Mouse (Mus musculus): Measurements from ENCODE around the gene Rab3a. TPM values are rescaled to one million over a fixed set of nuclear protein-coding genes. Genes with fewer than 3 reads are reported as not detected.

Rab3a gene
- polyA plus RNA-seq (2012; fragmentation: generic; extraction: Trizol): 34.9 TPM

DNA sequence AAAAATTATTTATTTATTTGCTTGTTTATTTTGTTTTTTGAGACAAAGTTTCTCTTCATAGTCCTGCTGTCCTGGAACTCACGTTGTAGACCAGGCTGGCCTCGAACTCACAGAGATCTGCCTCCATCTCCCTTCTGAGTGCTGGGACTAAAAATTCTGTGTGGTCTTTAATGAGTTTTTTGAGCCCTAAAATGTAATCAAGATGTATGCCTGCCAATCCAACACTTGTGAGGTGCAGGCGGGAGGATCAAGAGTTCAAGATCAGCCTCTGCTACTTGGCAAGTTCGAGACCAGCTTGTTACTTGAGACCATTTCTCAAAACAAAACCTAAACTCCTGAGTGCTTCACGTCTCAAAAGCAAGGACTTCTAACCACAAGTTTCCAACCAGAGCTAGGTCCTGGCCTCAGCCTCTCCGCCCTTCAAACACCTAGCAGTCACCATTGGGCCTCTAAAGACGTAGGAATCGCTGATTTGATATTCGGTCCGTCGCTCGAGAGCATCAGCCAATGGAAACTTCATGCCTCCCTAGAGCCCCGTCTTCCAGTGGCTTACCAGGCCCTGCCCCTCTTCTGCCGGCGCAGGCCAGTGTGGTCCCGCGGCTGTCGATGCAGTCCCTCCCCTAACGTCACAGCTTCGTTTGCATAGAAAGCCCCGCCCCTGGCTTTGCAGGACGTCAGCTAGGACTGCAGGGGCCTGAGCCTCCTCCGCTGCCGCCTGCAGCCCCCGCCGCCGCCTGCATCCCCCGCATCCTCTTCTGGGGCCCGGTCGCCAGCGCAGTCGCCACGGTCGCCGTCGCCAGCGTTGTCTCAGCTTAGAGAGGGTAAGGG lies at the start of gene Rab3a:
TSS of gene Rab3a (plus strand) at position 637 of the 828 bp plus-strand sequence.
- Histone ChIP-seq H3K4me3 (peak within 1 kb of the TSS; percentile 28), H3K4me2 (ENCODE audit: low read depth) (peak within 1 kb of the TSS; percentile 89), H3K79me2 (ENCODE audit: control insufficient read depth, insufficient read depth) (no peaks in the 10 kb centered on the region), H3K36me3 (ENCODE audit: control insufficient read depth, insufficient read depth) (no peaks in the 10 kb centered on the region), H3K27me3 (ENCODE audit: control insufficient read depth, insufficient read depth, insufficient read length) (no peaks in the 10 kb centered on the region), H3ac (ENCODE audit: control insufficient read depth, insufficient read length) (peak within 1 kb of the TSS; percentile 10)
- TF ChIP-seq POLR2A (IDR thresholded peaks at IDR 0.05; ENCODE audit: insufficient read length, low read depth): peak; percentile 60
- TF ChIP-seq POLR2AphosphoS2 (IDR thresholded peaks at IDR 0.05; ENCODE audit: insufficient read length, low read depth): peak; percentile 58
- TF ChIP-seq MYOG (IDR thresholded peaks at IDR 0.05; ENCODE audit: control insufficient read depth in 1 of 3, insufficient read depth in 1 of 3, insufficient read length in 2 of 3, low read depth in 2 of 3): no peak
- no peak for TF ChIP-seq USF1 (IDR thresholded peaks at IDR 0.05; ENCODE audit: low read depth)
- no peak for TF ChIP-seq TCF3 (IDR thresholded peaks at IDR 0.05; ENCODE audit: insufficient read length, low read depth)
- no peak for TF ChIP-seq MYOD1 (IDR thresholded peaks at IDR 0.05; ENCODE audit: control insufficient read depth in 1 of 3, insufficient read length in 2 of 3, low read depth in 2 of 3)
- no peak for TF ChIP-seq SRF (IDR thresholded peaks at IDR 0.05; ENCODE audit: control insufficient read depth, insufficient read length, low read depth)

- Histone ChIP-seq H3K27me3 (ENCODE audit: control insufficient read depth, insufficient read depth, insufficient read length) (no peaks in the 10 kb centered on the region), H3ac (ENCODE audit: control insufficient read depth, insufficient read length) (no peak overlapping the region), H3K79me2 (ENCODE audit: control insufficient read depth, insufficient read depth) (no peaks in the 10 kb centered on the region), H3K36me3 (ENCODE audit: control insufficient read depth, insufficient read depth) (no peaks in the 10 kb centered on the region), H3K4me3 (no peak overlapping the region), H3K4me2 (ENCODE audit: low read depth) (no peak overlapping the region)
- TF ChIP-seq E2F4 (IDR thresholded peaks at IDR 0.05; ENCODE audit: insufficient read depth): no peak
- TF ChIP-seq SRF (IDR thresholded peaks at IDR 0.05; ENCODE audit: control insufficient read depth, insufficient read length, low read depth): no peak
- no peak for TF ChIP-seq MYOG (IDR thresholded peaks at IDR 0.05; ENCODE audit: control insufficient read depth in 1 of 3, insufficient read depth in 1 of 3, insufficient read length in 2 of 3, low read depth in 2 of 3)
- no peak for TF ChIP-seq POLR2AphosphoS2 (IDR thresholded peaks at IDR 0.05; ENCODE audit: insufficient read length, low read depth)
- TF ChIP-seq TCF12 (IDR thresholded peaks at IDR 0.05; ENCODE audit: insufficient read depth, poor library complexity, severe bottlenecking): no peak
- TF ChIP-seq MAX (IDR thresholded peaks at IDR 0.05; ENCODE audit: low read depth): no peak
- no peak for TF ChIP-seq REST (IDR thresholded peaks at IDR 0.05; ENCODE audit: insufficient read depth, insufficient read length)
- no peak for TF ChIP-seq MYOD1 (IDR thresholded peaks at IDR 0.05; ENCODE audit: control insufficient read depth in 1 of 3, insufficient read length in 2 of 3, low read depth in 2 of 3)
- no peak for TF ChIP-seq USF1 (IDR thresholded peaks at IDR 0.05; ENCODE audit: low read depth)
- no peak for TF ChIP-seq TCF3 (IDR thresholded peaks at IDR 0.05; ENCODE audit: insufficient read length, low read depth)
- no peak for TF ChIP-seq POLR2A (IDR thresholded peaks at IDR 0.05; ENCODE audit: insufficient read length, low read depth)
- TF ChIP-seq CEBPB (IDR thresholded peaks at IDR 0.05; ENCODE audit: insufficient read depth, poor library complexity, severe bottlenecking): no peak
Measured at GRCm38 (mm10) chr8:70708281-70708680, 46.2 kb upstream of the Rab3a start.

DNA sequence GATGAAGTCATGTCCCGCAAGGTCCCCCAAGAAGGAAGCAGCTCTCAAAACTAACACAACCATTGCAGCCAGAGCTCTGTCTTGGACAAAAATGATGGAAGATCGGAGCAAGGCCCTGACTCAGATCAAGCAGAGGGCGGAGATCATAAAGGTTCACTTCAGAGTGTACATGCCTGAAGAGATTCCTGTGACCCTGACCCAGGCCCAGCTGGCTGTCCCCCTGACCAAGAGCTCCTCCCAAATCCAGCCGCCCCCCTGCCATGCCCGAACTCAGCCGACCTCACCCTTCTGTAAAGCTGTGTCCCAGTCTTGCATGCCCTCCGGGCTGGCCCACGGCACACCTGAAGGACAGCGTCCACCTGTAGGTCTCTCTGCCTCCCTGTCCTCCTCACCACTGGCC lies 44.7 kb upstream of the Rab3a start:
- Histone ChIP-seq H3K79me2 (ENCODE audit: control insufficient read depth, insufficient read depth) (no peaks in the 10 kb centered on the region), H3ac (ENCODE audit: control insufficient read depth, insufficient read length) (no peak overlapping the region), H3K4me2 (ENCODE audit: low read depth) (no peak overlapping the region), H3K27me3 (ENCODE audit: control insufficient read depth, insufficient read depth, insufficient read length) (no peaks in the 10 kb centered on the region), H3K4me3 (no peak overlapping the region), H3K36me3 (ENCODE audit: control insufficient read depth, insufficient read depth) (no peaks in the 10 kb centered on the region)
- TF ChIP-seq SRF (IDR thresholded peaks at IDR 0.05; ENCODE audit: control insufficient read depth, insufficient read length, low read depth) (no peak), CEBPB (IDR thresholded peaks at IDR 0.05; ENCODE audit: insufficient read depth, poor library complexity, severe bottlenecking) (no peak), POLR2AphosphoS2 (IDR thresholded peaks at IDR 0.05; ENCODE audit: insufficient read length, low read depth) (no peak), MAX (IDR thresholded peaks at IDR 0.05; ENCODE audit: low read depth) (no peak)

DNA sequence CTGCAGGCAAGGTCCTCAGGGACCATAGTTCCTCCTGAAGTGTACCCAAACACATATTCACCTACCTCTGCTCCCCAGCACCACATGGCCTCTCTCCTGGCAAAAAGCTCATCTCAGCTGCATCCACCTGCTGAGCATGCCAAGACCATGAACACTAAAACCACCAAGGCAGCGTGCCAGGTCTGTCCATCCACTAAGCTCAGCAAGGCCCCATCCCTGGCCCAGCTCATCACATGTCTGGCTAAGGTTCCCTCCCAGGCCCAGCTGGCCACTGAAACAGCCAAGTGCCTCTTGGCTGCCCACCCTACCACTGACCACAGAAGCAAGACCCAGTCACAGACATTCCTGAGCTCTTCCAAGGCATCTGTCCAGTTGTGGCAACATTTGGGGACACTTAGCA lies 44.2 kb upstream of the Rab3a start:
- Histone ChIP-seq H3K36me3 (ENCODE audit: control insufficient read depth, insufficient read depth) (no peaks in the 10 kb centered on the region), H3K79me2 (ENCODE audit: control insufficient read depth, insufficient read depth) (no peaks in the 10 kb centered on the region), H3K27me3 (ENCODE audit: control insufficient read depth, insufficient read depth, insufficient read length) (no peaks in the 10 kb centered on the region), H3K4me2 (ENCODE audit: low read depth) (no peak overlapping the region), H3K4me3 (no peak overlapping the region), H3ac (ENCODE audit: control insufficient read depth, insufficient read length) (no peak overlapping the region)
- TF ChIP-seq REST (IDR thresholded peaks at IDR 0.05; ENCODE audit: insufficient read depth, insufficient read length): no peak
- TF ChIP-seq TCF12 (IDR thresholded peaks at IDR 0.05; ENCODE audit: insufficient read depth, poor library complexity, severe bottlenecking): peak; percentile 26
- TF ChIP-seq MYOG (IDR thresholded peaks at IDR 0.05; ENCODE audit: control insufficient read depth in 1 of 3, insufficient read depth in 1 of 3, insufficient read length in 2 of 3, low read depth in 2 of 3): peak; percentile 8 to 82 (median 29)
- peak in 1 of 3 experiments; percentile 75 for TF ChIP-seq MYOD1 (IDR thresholded peaks at IDR 0.05; ENCODE audit: control insufficient read depth in 1 of 3, insufficient read length in 2 of 3, low read depth in 2 of 3)
- no peak for TF ChIP-seq USF1 (IDR thresholded peaks at IDR 0.05; ENCODE audit: low read depth)
- TF ChIP-seq POLR2A (IDR thresholded peaks at IDR 0.05; ENCODE audit: insufficient read length, low read depth): no peak

- Histone ChIP-seq H3K27me3 (ENCODE audit: control insufficient read depth, insufficient read depth, insufficient read length) (no peaks in the 10 kb centered on the region), H3K36me3 (ENCODE audit: control insufficient read depth, insufficient read depth) (no peaks in the 10 kb centered on the region), H3K4me2 (ENCODE audit: low read depth) (no peak overlapping the region), H3K79me2 (ENCODE audit: control insufficient read depth, insufficient read depth) (no peaks in the 10 kb centered on the region), H3ac (ENCODE audit: control insufficient read depth, insufficient read length) (no peak overlapping the region), H3K4me3 (no peak overlapping the region)
- TF ChIP-seq TCF12 (IDR thresholded peaks at IDR 0.05; ENCODE audit: insufficient read depth, poor library complexity, severe bottlenecking) (no peak), TCF3 (IDR thresholded peaks at IDR 0.05; ENCODE audit: insufficient read length, low read depth) (no peak), REST (IDR thresholded peaks at IDR 0.05; ENCODE audit: insufficient read depth, insufficient read length) (no peak), POLR2AphosphoS2 (IDR thresholded peaks at IDR 0.05; ENCODE audit: insufficient read length, low read depth) (no peak), MYOG (IDR thresholded peaks at IDR 0.05; ENCODE audit: control insufficient read depth in 1 of 3, insufficient read depth in 1 of 3, insufficient read length in 2 of 3, low read depth in 2 of 3) (no peak), E2F4 (IDR thresholded peaks at IDR 0.05; ENCODE audit: insufficient read depth) (no peak), CEBPB (IDR thresholded peaks at IDR 0.05; ENCODE audit: insufficient read depth, poor library complexity, severe bottlenecking) (no peak), MYOD1 (IDR thresholded peaks at IDR 0.05; ENCODE audit: control insufficient read depth in 1 of 3, insufficient read length in 2 of 3, low read depth in 2 of 3) (no peak), MAX (IDR thresholded peaks at IDR 0.05; ENCODE audit: low read depth) (no peak), USF1 (IDR thresholded peaks at IDR 0.05; ENCODE audit: low read depth) (no peak), POLR2A (IDR thresholded peaks at IDR 0.05; ENCODE audit: insufficient read length, low read depth) (no peak), SRF (IDR thresholded peaks at IDR 0.05; ENCODE audit: control insufficient read depth, insufficient read length, low read depth) (no peak)
Measured at GRCm38 (mm10) chr8:70711041-70711440, 43.4 kb upstream of the Rab3a start.

All from myocyte (in vitro differentiated cells).